In genomic region chr2:160731117-160731838, GRCm38 (mm10) we compare ENCODE assay signal across 8 mouse cellular contexts. TPM values are rescaled to one million over a fixed set of nuclear protein-coding genes. Genes with fewer than 3 reads are reported as not detected.
DNase-seq lines count a peak whose midpoint lies in the region; ATAC-seq and TF ChIP-seq lines count a peak whose summit lies in the region.

Plcg1 (plus strand) TSS chr2:160731300.

- peak within 1 kb of the TSS; percentile 99 for H3K9ac ChIP-seq in forebrain, embryonic 11.5 days (ENCODE audit: low read length)
- peak within 1 kb of the TSS; percentile 97 for H3K9ac ChIP-seq in heart, embryonic 16.5 days (ENCODE audit: low read length)
- peak within 1 kb of the TSS; percentile 74 for H3K9ac ChIP-seq in liver, embryonic 16.5 days (ENCODE audit: low read depth, low read length)
- H3K9ac ChIP-seq in neural tube, embryonic 13.5 days, result peak within 1 kb of the TSS; percentile 98

- peak within 1 kb of the TSS; percentile 93 for H3K4me2 ChIP-seq in forebrain, embryonic 11.5 days (ENCODE audit: low read depth, low read length, severe bottlenecking)
- peak within 1 kb of the TSS; percentile 79 for H3K4me2 ChIP-seq in heart, embryonic 16.5 days (ENCODE audit: low read depth, low read length)
- peak within 1 kb of the TSS; percentile 94 for H3K4me2 ChIP-seq in liver, embryonic 16.5 days (ENCODE audit: low read depth, low read length)
- H3K4me2 ChIP-seq in neural tube, embryonic 13.5 days, result peak within 1 kb of the TSS; percentile 98

- H3K4me1 ChIP-seq in forebrain, embryonic 11.5 days (replicated peaks; ENCODE audit: control insufficient read depth, insufficient read depth, low read length), result peaks cover 9% of the 10 kb centered on the region
- H3K4me1 ChIP-seq in heart, embryonic 16.5 days (ENCODE audit: control insufficient read depth, insufficient read depth, low read length), result peaks cover 43% of the 10 kb centered on the region
- peaks cover 16% of the 10 kb centered on the region for H3K4me1 ChIP-seq in liver, embryonic 16.5 days (ENCODE audit: control insufficient read depth, low read depth, low read length)
- peaks cover 54% of the 10 kb centered on the region for H3K4me1 ChIP-seq in neural tube, embryonic 13.5 days (replicated peaks)
- peaks cover 12% of the 10 kb centered on the region for H3K4me1 ChIP-seq in testis, adult 2 months (ENCODE audit: control insufficient read depth, insufficient read depth, low read length)

- peak; percentile 81 to 92 for DNase-seq in CD8-positive naive resting alpha-beta T cell, adult 2 months (ENCODE audit: low read depth in 2 of 2, low spot score in 2 of 2)
- peak; percentile 84 for DNase-seq in c-Kit-positive CD71-negative TER-119-negative erythroid progenitor cells, embryonic 14.5 days (ENCODE audit: low read depth)
- peak; percentile 98 for DNase-seq in forebrain, embryonic 11.5 days (ENCODE audit: low spot score)
- peak; percentile 97 to 98 for DNase-seq in kidney, postnatal 4 days

- no peaks in the 10 kb centered on the region for H3K27me3 ChIP-seq in forebrain, embryonic 11.5 days (ENCODE audit: control insufficient read depth, insufficient read depth, low read length)
- H3K27me3 ChIP-seq in heart, embryonic 16.5 days (ENCODE audit: control insufficient read depth, insufficient read depth, low read length), result no peaks in the 10 kb centered on the region
- H3K27me3 ChIP-seq in liver, embryonic 16.5 days (ENCODE audit: control insufficient read depth, insufficient read depth, low read depth, low read length), result peaks cover 23% of the 10 kb centered on the region
- H3K27me3 ChIP-seq in neural tube, embryonic 13.5 days, result no peaks in the 10 kb centered on the region
- H3K27me3 ChIP-seq in testis, adult 2 months (ENCODE audit: control insufficient read depth, insufficient read depth, low read length), result no peaks in the 10 kb centered on the region

- peak within 1 kb of the TSS; percentile 95 for H3K27ac ChIP-seq in forebrain, embryonic 11.5 days (ENCODE audit: low read depth, low read length)
- H3K27ac ChIP-seq in heart, embryonic 16.5 days (ENCODE audit: low read length), result peak within 1 kb of the TSS; percentile 91
- H3K27ac ChIP-seq in liver, embryonic 16.5 days (ENCODE audit: low read length), result peak within 1 kb of the TSS; percentile 61; the same call in 1 of the 2 replicates
- peak within 1 kb of the TSS; percentile 98 for H3K27ac ChIP-seq in neural tube, embryonic 13.5 days (replicated peaks)
- peak within 1 kb of the TSS; percentile 86 for H3K27ac ChIP-seq in testis, adult 2 months (ENCODE audit: control insufficient read depth, insufficient read depth, low read depth, low read length)

- peak; percentile 95 for ATAC-seq in forebrain, embryonic 11.5 days (replicated peaks; ENCODE audit: low FRiP score)
- peak; percentile 92 for ATAC-seq in heart, embryonic 16.5 days (replicated peaks; ENCODE audit: extremely low read depth, insufficient read depth, low FRiP score)
- ATAC-seq in liver, embryonic 16.5 days (ENCODE audit: low read depth), result peak; percentile 94
- ATAC-seq in neural tube, embryonic 13.5 days (ENCODE audit: low read depth), result peak; percentile 97

- no peaks in the 10 kb centered on the region for H3K36me3 ChIP-seq in forebrain, embryonic 11.5 days (ENCODE audit: control insufficient read depth, insufficient read depth, low read length)
- H3K36me3 ChIP-seq in heart, embryonic 16.5 days (ENCODE audit: control insufficient read depth, insufficient read depth), result peaks cover 5% of the 10 kb centered on the region
- no peaks in the 10 kb centered on the region for H3K36me3 ChIP-seq in liver, embryonic 16.5 days (ENCODE audit: control insufficient read depth, insufficient read depth)
- H3K36me3 ChIP-seq in neural tube, embryonic 13.5 days, result peaks cover 30% of the 10 kb centered on the region
- no peaks in the 10 kb centered on the region for H3K36me3 ChIP-seq in testis, adult 2 months (ENCODE audit: control insufficient read depth, insufficient read depth, low read length)

- no peaks in the 10 kb centered on the region for H3K9me3 ChIP-seq in forebrain, embryonic 11.5 days (ENCODE audit: control insufficient read depth, low read length)
- no peaks in the 10 kb centered on the region for H3K9me3 ChIP-seq in heart, embryonic 16.5 days (replicated peaks; ENCODE audit: control insufficient read depth, low read length)
- H3K9me3 ChIP-seq in liver, embryonic 16.5 days (replicated peaks; ENCODE audit: control insufficient read depth, low read length), result no peaks in the 10 kb centered on the region
- no peaks in the 10 kb centered on the region for H3K9me3 ChIP-seq in neural tube, embryonic 13.5 days

- TF ChIP-seq POLR2A in testis, adult 2 months (IDR thresholded peaks at IDR 0.05; ENCODE audit: control insufficient read depth, low read depth, low read length), result peak; percentile 45

- peak within 1 kb of the TSS; percentile 88 for H3K4me3 ChIP-seq in forebrain, embryonic 11.5 days (ENCODE audit: low read depth, low read length)
- peak within 1 kb of the TSS; percentile 93 for H3K4me3 ChIP-seq in heart, embryonic 16.5 days (ENCODE audit: low read length)
- H3K4me3 ChIP-seq in liver, embryonic 16.5 days (ENCODE audit: low read depth, low read length), result peak within 1 kb of the TSS; percentile 79
- H3K4me3 ChIP-seq in neural tube, embryonic 13.5 days, result peak within 1 kb of the TSS; percentile 66
- H3K4me3 ChIP-seq in testis, adult 2 months (ENCODE audit: control insufficient read depth, low read depth, low read length), result peak within 1 kb of the TSS; percentile 92

- WGBS in forebrain, embryonic 11.5 days, result under 1% methylated on average over 84 of the region's 99 CpGs
- under 1% methylated on average over 89 of the region's 99 CpGs for WGBS in heart, embryonic 16.5 days
- under 1% methylated on average over 71 of the region's 99 CpGs for WGBS in liver, embryonic 16.5 days (ENCODE audit: insufficient replicate concordance)
- under 1% methylated on average over 70 of the region's 99 CpGs for WGBS in neural tube, embryonic 13.5 days

- TF ChIP-seq CTCF in testis, adult 2 months (IDR thresholded peaks at IDR 0.05; ENCODE audit: control insufficient read depth, insufficient read depth, insufficient replicate concordance, low read depth, low read length), result no peak

RNA-seq across cellular contexts. Expression of gene Plcg1, which starts in this region (rescaled TPM):
- 80.7 and 80.8 TPM in 2 replicates for polyA plus RNA-seq in forebrain, embryonic 11.5 days (2014; fragmentation: Nextera tagmentation; extraction: Ambion mirVana)
- polyA plus RNA-seq in heart, embryonic 16.5 days (2015; fragmentation: Nextera tagmentation; extraction: Ambion mirVana), result 26.4 and 32.0 TPM in 2 replicates
- 4.4 and 5.5 TPM in 2 replicates for polyA plus RNA-seq in liver, embryonic 16.5 days (2015; fragmentation: Nextera tagmentation; extraction: Ambion mirVana)
- 67.5 and 68.0 TPM in 2 replicates for polyA plus RNA-seq in neural tube, embryonic 13.5 days (2015; fragmentation: Nextera tagmentation; extraction: Ambion mirVana)
- 17.7 and 19.4 TPM in 2 replicates for polyA plus RNA-seq in testis, adult 2 months (2012; rRNA removed)

Comparison
In these comparisons a context has a peak if more than half of its experiments do, and no peak if none do; other contexts are left out.
1. Peak in every context shown above with its lines: DNase-seq, ATAC-seq, H3K4me3 ChIP-seq and H3K27ac ChIP-seq.